Mouse (Mus musculus) frontal cortex, postnatal 10 days (tissue): ENCODE data around the gene Dusp15.

Experiments used
- DNase-seq, 2 experiments: peaks; one replicate each; pipeline ENCODE4 v3.0.0; 2022; ENCODE audit warnings: low spot score in 2 of 2, mixed read lengths in 1 of 2

Dusp15 gene

GRCm38 (mm10) chr2:152951065-152951849 lies at the start of gene Dusp15:
Dusp15 (minus strand) TSS chr2:152951698.
- DNase-seq = peak; percentile 68 to 72

DNA sequence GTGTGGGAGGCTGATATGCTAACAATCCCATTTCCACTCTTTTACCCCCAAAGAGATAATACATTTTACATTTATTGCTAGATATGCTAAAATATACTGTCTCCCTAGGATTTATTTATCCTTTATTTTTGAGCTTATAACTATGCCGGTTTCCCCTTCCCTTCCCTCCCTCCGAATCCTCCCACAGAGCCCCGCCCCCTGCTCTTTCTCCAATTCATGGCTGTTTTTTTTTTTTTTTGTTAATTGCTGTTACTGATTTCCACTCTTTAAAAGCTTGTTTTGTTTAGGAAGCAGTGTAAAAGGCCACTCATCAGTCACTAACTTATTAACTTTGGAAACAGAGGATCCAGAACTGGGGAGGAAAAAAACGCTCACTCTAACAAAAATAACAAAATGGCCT lies 45.5 kb upstream of the Dusp15 start:
- DNase-seq = no peak

DNA sequence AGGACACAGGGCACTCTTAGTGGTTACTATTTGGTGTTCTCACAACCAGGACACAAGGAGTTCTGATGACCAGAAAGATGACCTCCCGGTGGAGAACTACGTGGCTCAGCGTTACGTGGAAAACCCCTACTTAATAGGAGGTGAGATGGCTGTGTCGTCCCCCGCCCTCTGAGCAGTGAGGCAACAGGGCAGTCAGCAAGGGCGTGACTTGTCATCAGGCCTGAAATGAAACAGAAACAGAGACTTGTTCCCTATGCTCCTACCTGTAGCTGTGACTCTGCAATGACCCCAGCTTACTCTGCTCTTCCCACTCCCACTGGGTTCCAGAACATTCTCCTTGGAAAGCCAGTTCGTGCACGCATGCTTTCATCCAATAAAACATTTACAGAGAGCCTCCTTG lies 40.0 kb upstream of the Dusp15 start:
- DNase-seq = no peak

GRCm38 (mm10) chr2:152985582-152985981 lies 34.1 kb upstream of the Dusp15 start:
- peak; percentile 25 to 43 for DNase-seq

DNA sequence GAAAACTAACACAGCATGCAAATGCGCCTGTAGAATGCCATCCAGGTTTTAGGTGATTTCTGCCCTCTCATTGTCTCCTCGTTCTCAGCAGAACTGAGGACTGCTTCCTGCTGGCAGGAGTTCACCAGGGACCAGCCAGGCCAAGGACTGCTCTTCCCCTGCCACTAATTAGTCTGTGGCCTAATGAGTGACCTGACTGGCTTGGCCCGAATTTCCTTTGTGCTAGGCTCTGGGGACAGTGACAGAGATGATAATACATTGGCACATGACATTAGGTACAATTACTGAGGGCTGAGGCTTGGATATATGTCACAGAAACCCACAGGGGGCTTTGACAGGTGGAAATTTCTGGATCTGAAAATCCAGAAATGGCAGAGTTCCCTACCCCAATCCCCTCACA lies 25.5 kb upstream of the Dusp15 start:
- DNase-seq = no peak

DNA sequence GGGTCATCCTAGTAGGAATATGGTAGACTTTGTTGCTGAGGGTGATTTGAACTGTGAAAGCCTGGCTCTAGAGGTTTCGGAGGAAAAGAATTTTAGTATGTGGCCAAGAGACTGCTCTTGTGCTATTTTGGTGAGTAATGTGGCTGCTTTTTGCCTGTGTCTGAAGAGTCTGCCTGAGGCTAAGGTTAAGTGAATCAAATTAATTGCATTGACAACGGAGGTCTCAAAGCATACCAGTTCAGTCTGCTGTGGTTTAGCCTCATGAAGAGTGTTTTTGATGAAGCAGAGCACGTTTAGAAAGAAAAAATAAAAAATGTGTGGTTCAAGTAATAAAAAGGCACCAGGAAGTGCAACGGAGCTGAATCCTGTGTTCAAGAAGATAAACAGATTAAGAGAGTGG lies 14.1 kb upstream of the Dusp15 start:
- no peak for DNase-seq

DNA sequence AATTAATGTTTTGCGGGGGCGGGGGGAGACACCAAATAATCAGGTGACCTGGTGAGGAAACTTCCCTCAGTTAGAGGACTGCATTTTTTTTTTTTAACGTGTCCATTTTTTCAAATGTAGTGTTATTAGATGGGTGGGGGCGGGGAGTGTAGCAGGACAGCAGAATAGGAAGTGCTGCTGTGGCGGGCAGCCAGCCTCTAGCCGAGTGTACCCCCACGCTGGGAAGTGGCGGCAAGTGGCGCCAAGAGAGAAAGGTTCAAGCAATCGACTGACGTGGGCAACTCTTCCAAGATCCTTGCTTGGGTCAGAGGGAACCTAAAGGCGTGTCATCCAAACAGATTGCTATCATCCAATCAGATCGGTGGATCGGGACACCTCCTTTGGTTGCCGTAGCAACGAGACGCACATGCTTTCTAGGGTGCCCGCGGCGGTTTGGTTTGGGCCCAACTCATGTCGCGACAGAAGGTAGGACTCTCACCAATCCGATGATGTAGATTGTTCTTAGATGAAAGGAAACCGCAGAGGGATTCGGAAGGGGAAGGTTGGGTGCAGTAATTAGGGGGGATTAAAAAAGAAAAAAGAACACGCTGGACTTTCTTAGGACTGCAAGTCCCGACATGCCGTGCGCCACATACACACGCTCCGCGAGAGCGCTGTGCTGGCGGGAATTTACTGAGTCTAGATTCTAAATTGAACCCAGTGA lies 10.7 kb upstream of the Dusp15 start, which contains the start of gene Ttll9:
TSS of gene Ttll9 (plus strand) at position 395 of the 703 bp plus-strand sequence.
- DNase-seq = peak; percentile 68 to 80

GRCm38 (mm10) chr2:152958116-152958515 lies 6.6 kb upstream of the Dusp15 start:
- no peak for DNase-seq

- no peak for DNase-seq
Measured at GRCm38 (mm10) chr2:152951850-152952720, 587 bp upstream of the Dusp15 start.

GRCm38 (mm10) chr2:152950358-152951064 lies 987 bp downstream of the Dusp15 start:
- no peak for DNase-seq

DNA sequence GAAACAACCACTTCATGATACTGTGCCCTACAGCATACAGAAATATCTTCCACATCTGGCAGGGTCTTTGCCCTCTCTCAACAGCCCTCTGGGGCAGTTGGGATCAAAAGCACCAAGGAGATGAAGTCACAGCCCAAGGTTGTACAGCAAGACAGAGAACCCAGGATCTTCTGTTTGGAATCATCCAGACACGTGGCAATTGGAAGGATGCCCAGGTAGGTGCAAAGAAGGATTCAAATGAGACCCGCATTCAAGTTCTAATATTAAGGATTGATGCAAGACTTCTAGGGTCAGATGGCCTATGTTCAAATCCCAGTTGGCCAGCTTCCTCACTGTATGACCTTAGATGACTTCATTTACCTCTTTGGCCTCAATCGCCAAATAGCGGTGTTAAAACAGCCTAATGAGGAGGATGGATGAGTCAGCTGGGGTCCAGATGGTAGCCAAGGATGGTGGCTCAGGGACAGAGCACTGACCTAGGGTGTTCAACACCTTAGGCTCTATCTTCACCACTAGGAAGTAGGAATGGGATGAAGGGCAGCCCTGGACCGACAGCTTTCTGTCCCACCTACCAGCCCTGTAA lies 3.0 kb downstream of the Dusp15 start:
- DNase-seq = no peak

DNA sequence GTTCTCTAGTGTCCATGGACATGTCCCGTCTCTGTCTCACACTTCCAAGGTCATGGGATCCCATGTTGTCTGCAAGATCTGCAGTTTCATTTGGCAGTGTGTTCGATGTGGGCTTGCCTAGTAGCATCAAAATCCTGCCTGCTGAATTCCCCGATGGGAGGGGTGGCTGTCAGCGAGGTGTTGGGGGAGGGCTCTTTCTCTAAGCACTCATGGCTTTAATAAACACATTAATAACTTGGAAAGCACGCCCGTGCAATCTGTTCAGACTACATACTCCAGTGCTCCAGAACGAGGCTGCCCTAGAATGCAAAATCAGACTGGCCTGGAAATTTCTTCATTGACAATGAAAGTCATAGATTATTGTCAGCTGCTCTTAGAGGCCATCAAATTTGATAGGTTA lies 4.4 kb downstream of the Dusp15 start:
- DNase-seq = no peak

DNA sequence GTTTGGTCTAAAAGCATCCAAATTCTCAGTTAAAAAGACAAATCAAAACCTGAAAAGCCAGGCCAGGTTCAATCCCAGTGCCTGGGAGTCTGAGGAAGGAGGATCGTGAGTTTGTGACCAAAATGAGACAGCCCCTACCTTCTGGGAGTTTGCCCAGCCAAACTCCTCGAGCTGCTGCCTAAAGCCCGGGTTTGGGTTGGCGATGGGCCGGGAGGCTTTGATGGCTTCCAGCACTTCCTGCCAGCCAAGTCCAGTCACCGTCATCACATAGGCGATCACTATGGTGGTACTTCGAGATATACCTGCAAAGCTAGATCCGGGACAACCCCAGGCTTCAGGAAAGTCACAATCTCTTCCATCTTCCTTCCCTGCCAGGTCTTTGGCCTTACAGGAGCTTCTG lies 7.5 kb downstream of the Dusp15 start:
- no peak for DNase-seq

GRCm38 (mm10) chr2:152943568-152943967 lies 7.9 kb downstream of the Dusp15 start:
- DNase-seq = no peak

- DNase-seq = no peak
Measured at GRCm38 (mm10) chr2:152942898-152943515, 8.5 kb downstream of the Dusp15 start.

GRCm38 (mm10) chr2:152941776-152942175 lies 9.7 kb downstream of the Dusp15 start:
- DNase-seq = no peak

- DNase-seq = no peak
Measured at GRCm38 (mm10) chr2:152941106-152941505, 10.4 kb downstream of the Dusp15 start.

DNA sequence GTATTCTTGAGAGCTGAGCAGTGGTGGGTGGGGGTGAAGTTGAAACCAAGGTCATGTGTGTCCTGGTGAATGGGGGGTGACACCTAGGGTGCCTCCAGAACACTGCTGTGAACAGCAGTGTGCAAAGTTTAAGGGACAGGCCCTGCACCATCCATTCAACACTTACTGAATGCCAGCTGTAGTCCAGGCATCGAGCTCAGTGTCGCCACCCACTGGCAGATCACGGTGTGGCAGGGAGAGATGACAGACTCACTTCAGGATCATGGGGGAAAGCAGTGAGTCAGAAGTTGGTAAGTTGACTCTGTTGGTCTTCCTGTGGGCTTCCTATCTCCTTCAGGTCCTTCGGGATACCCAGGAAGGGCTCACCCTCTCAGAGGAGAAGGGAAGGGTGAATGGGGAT lies 11.7 kb downstream of the Dusp15 start:
- DNase-seq = peak in 1 of 2 experiments; percentile 32

GRCm38 (mm10) chr2:152933614-152934013 lies 17.9 kb downstream of the Dusp15 start:
- no peak for DNase-seq

DNA sequence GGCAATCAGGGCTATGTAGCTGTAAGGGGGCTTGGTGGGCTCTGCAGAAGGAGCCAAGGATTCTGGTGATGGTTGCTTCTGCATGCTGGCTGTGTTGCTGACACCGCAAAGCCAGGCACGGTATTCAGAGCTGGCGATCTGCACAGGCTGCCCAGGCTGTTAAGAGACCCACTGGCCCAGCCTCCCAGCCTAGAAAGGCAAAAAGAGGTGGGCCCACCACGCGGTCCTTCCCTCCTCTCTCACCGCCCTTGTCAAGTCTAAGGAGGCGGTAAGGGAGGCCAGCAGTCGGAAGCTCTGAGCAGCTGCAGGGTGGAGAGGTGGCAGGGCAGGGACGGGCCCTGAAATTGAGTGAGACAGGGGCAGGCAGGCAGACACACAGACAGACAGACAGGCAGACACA lies 18.4 kb downstream of the Dusp15 start, which contains the start of gene Foxs1:
TSS of gene Foxs1 (minus strand) at position 161 of the 400 bp plus-strand sequence.
- no peak for DNase-seq
